16 mouse cellular contexts compared by ENCODE assay signal in the genomic region with DNA sequence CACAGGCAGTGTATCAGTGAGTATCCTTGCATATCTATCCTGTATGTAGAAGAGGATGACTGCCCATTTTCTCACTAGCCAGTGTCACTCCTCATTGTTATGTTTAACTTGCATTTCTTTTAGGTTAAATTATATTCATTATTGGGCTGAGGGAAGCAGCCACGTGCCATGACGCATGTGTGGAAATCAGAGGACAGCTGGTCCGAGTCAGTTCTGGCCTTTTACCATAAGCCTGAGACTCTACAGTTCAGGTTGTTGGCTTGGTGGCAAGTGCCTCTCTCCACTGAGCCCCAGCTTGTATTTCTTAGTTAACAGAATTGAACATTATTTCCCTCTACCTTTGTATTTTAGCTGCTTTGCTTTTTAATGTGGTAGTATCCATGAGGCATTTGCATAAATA.
A peak's percentile ranks its signal among the peaks of the same experiment; 100 is the strongest.
DNase-seq lines count a peak whose midpoint lies in the region; ATAC-seq lines count a peak whose summit lies in the region.
"Had no signal": no experiment of that assay in that cellular context is flagged by ENCODE, and none has a peak within 500 bp of the region (broad histone marks: within the 10 kb centered on the region; RNA-seq: fewer than 3 reads in every experiment).

No protein-coding gene starts in this region.

- ATAC-seq in cerebellum, adult (ENCODE audit: insufficient number of reproducible peaks, low FRiP score, low TSS enrichment) = no peak
- ATAC-seq: forebrain, embryonic 15.5 days; hindbrain, embryonic 16.5 days; intestine, embryonic 15.5 days had no signal

- DNase-seq in cerebellum, adult 9-10 months = peak; percentile 22
- no peak for DNase-seq in cerebellum, adult 8-10 months
- DNase-seq in cerebellum, postnatal 14 days = peak; percentile 9 to 36
- DNase-seq in cerebellum, postnatal 25 days = peak; percentile 19 to 48
- DNase-seq in kidney, adult 11 months = no peak
- DNase-seq: adrenal gland, adult 2 months; adrenal gland, postnatal 14 days; B cell, adult 2 months; embryo, embryonic 11 days; gastrocnemius, postnatal 25 days; kidney, adult 18-20 months; kidney, adult 9 months had no signal

Comparison
In these comparisons a context has a peak if more than half of its experiments do, and no peak if none do; other contexts are left out.
1. DNase-seq: peak in cerebellum, adult 9-10 months (single experiment), cerebellum, postnatal 14 days (2 of 2) and cerebellum, postnatal 25 days (2 of 2); none in cerebellum, adult 8-10 months (single experiment) and kidney, adult 11 months (single experiment).